ENCODE assay signal across 24 mouse cellular contexts in the genomic region with DNA sequence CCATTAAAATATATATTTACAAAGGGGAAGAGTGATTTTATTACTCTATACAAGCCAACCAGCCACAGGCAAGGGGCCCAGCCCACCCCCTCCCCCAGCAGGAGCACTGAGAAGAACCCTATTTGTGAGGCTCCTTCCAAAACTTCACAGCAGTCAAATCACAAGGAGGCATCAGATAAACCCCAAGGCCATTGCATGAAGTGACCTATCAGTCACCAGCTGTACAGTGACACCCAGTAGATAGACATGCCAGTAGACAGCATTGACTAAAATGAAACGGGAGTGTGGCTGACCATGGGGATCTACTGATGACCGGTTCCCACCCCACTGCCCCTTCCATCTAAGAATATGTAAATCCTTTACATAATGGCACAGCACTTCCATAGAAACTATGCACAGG. TPM values are rescaled to one million over a fixed set of nuclear protein-coding genes. Genes with fewer than 3 reads are reported as not detected.
DNase-seq lines count a peak whose midpoint lies in the region; ATAC-seq and TF ChIP-seq lines count a peak whose summit lies in the region.
"Had no signal": no experiment of that assay in that cellular context is flagged by ENCODE, and none has a peak within 500 bp of the region (broad histone marks: within the 10 kb centered on the region; RNA-seq: fewer than 3 reads in every experiment).

No protein-coding gene starts in this region.

- 0 out of 2 replicates have a peak overlapping the region, but pooled peaks have one; percentile 22 for H3K27ac ChIP-seq in embryonic facial prominence, embryonic 13.5 days
- no peak overlapping the region for H3K27ac ChIP-seq in embryonic facial prominence, embryonic 10.5 days (replicated peaks)
- H3K27ac ChIP-seq in liver, adult 2 months (replicated peaks; ENCODE audit: insufficient read depth, low read depth, low read length): no peak overlapping the region
- H3K27ac ChIP-seq in liver, embryonic 14.5 days: no peak overlapping the region
- H3K27ac ChIP-seq: forebrain, embryonic 13.5 days; heart, embryonic 13.5 days; hindbrain, embryonic 14.5 days; intestine, embryonic 15.5 days had no signal

- DNase-seq in embryonic facial prominence, embryonic 10.5 days (ENCODE audit: low spot score): no peak
- DNase-seq in liver, adult 2 months (ENCODE audit: extremely low read depth, low read depth, low spot score): peak; percentile 22
- no peak for DNase-seq in liver
- no peak for DNase-seq in liver, embryonic 14.5 days (ENCODE audit: low read depth in 3 of 3, low spot score in 3 of 3)
- no peak for DNase-seq in layer of hippocampus, adult 11-12 months (ENCODE audit: low spot score)
- no peak for DNase-seq in heart, postnatal 25 days (ENCODE audit: low spot score)
- DNase-seq: adrenal gland, adult 8-10 months; cerebellum, adult 2 months; cerebellum, postnatal 10 days; forebrain, postnatal 0 days; gastrocnemius, postnatal 25 days; heart, postnatal 10 days had no signal

- peaks cover 65% of the 10 kb centered on the region for H3K79me2 ChIP-seq in liver, adult 2 months (ENCODE audit: control insufficient read depth, insufficient read depth, low read length)

- H3K36me3 ChIP-seq in embryonic facial prominence, embryonic 13.5 days: no peaks in the 10 kb centered on the region
- peaks cover 25% of the 10 kb centered on the region for H3K36me3 ChIP-seq in embryonic facial prominence, embryonic 10.5 days (replicated peaks)
- H3K36me3 ChIP-seq in liver, adult 2 months (ENCODE audit: control insufficient read depth, insufficient read depth, low read length): no peaks in the 10 kb centered on the region
- H3K36me3 ChIP-seq in liver, embryonic 14.5 days (replicated peaks; ENCODE audit: control insufficient read depth, insufficient read depth, low read depth): no peaks in the 10 kb centered on the region
- H3K36me3 ChIP-seq: heart, embryonic 13.5 days; intestine, embryonic 15.5 days had no signal

- TF ChIP-seq CTCF in liver, adult 2 months (IDR thresholded peaks at IDR 0.05; ENCODE audit: low read depth, low read length): no peak
- no peak for TF ChIP-seq CTCF in liver, embryonic 14.5 days (IDR thresholded peaks at IDR 0.05; ENCODE audit: low read depth)

- 0 out of 2 replicates have a peak overlapping the region, but pooled peaks have one; percentile 40 for H3K9ac ChIP-seq in embryonic facial prominence, embryonic 13.5 days
- H3K9ac ChIP-seq in liver, adult 2 months (ENCODE audit: low read depth, low read length): no peak overlapping the region
- no peak overlapping the region for H3K9ac ChIP-seq in liver, embryonic 14.5 days (replicated peaks)
- H3K9ac ChIP-seq: forebrain, embryonic 13.5 days; forebrain, postnatal 0 days; heart, embryonic 13.5 days; hindbrain, embryonic 14.5 days; intestine, embryonic 15.5 days had no signal

- no peak for TF ChIP-seq EP300 in liver, embryonic 14.5 days (IDR thresholded peaks at IDR 0.05; ENCODE audit: low read depth)

- H3K9me3 ChIP-seq in embryonic facial prominence, embryonic 13.5 days: no peaks in the 10 kb centered on the region
- H3K9me3 ChIP-seq in embryonic facial prominence, embryonic 10.5 days: no peaks in the 10 kb centered on the region
- H3K9me3 ChIP-seq in liver, embryonic 14.5 days (ENCODE audit: control insufficient read depth, low read length): no peaks in the 10 kb centered on the region
- H3K9me3 ChIP-seq: forebrain, embryonic 13.5 days; heart, embryonic 13.5 days; intestine, embryonic 15.5 days had no signal

- ATAC-seq in embryonic facial prominence, embryonic 13.5 days (ENCODE audit: insufficient number of reproducible peaks, insufficient read depth, low FRiP score, low TSS enrichment, low read depth): no peak
- ATAC-seq in liver, embryonic 14.5 days (ENCODE audit: insufficient read depth): peak; percentile 27
- peak; percentile 54; the same call in 1 of the 2 replicates for ATAC-seq in megakaryocyte-erythroid progenitor cell, adult 5-6 weeks (replicated peaks; ENCODE audit: low FRiP score, low TSS enrichment, poor library complexity, severe bottlenecking)
- ATAC-seq: forebrain, embryonic 13.5 days; forebrain, postnatal 0 days; intestine, embryonic 15.5 days had no signal

- H3K4me1 ChIP-seq in embryonic facial prominence, embryonic 13.5 days: peaks cover 54% of the 10 kb centered on the region
- peaks cover 14% of the 10 kb centered on the region for H3K4me1 ChIP-seq in embryonic facial prominence, embryonic 10.5 days
- H3K4me1 ChIP-seq in liver, adult 2 months (ENCODE audit: control insufficient read depth, insufficient read depth, low read length): peaks cover 25% of the 10 kb centered on the region
- H3K4me1 ChIP-seq in liver, embryonic 14.5 days (replicated peaks; ENCODE audit: control insufficient read depth in 2 of 2, insufficient read depth in 2 of 2, low read length in 1 of 2): peaks cover 17 to 19% of the 10 kb centered on the region in 2 experiments

- H3K27me3 ChIP-seq in embryonic facial prominence, embryonic 13.5 days: no peaks in the 10 kb centered on the region
- no peaks in the 10 kb centered on the region for H3K27me3 ChIP-seq in embryonic facial prominence, embryonic 10.5 days (replicated peaks; ENCODE audit: low read depth, poor library complexity, severe bottlenecking)
- H3K27me3 ChIP-seq in liver, adult 2 months (ENCODE audit: control insufficient read depth, insufficient read depth, low read length): no peaks in the 10 kb centered on the region
- no peaks in the 10 kb centered on the region for H3K27me3 ChIP-seq in liver, embryonic 14.5 days (ENCODE audit: control insufficient read depth, insufficient read depth, low read length)
- H3K27me3 ChIP-seq: CH12.LX; forebrain, embryonic 13.5 days; heart, embryonic 13.5 days; intestine, embryonic 15.5 days had no signal

- 75% methylated on average over 2 of the region's 2 CpGs for WGBS in embryonic facial prominence, embryonic 13.5 days
- 84% methylated on average over 2 of the region's 2 CpGs for WGBS in embryonic facial prominence, embryonic 10.5 days
- WGBS in liver, adult 2 months: 61% methylated on average over 2 of the region's 2 CpGs
- WGBS in liver, embryonic 14.5 days (ENCODE audit: insufficient replicate concordance): 35% methylated on average over 2 of the region's 2 CpGs

- no peak for TF ChIP-seq POLR2A in liver, adult 2 months (IDR thresholded peaks at IDR 0.05; ENCODE audit: extremely low read depth, insufficient read depth, low read length)

- no peak overlapping the region for H3K4me2 ChIP-seq in embryonic facial prominence, embryonic 13.5 days
- no peak overlapping the region for H3K4me2 ChIP-seq in liver, embryonic 14.5 days (ENCODE audit: low read depth)
- H3K4me2 ChIP-seq: forebrain, embryonic 13.5 days; heart, embryonic 13.5 days; hindbrain, embryonic 14.5 days; intestine, embryonic 15.5 days had no signal

- no peak overlapping the region for H3K4me3 ChIP-seq in embryonic facial prominence, embryonic 13.5 days
- H3K4me3 ChIP-seq in embryonic facial prominence, embryonic 10.5 days: no peak overlapping the region
- no peak overlapping the region for H3K4me3 ChIP-seq in liver, adult 2 months (ENCODE audit: insufficient read depth, low read depth, low read length)
- H3K4me3 ChIP-seq in liver, embryonic 14.5 days (ENCODE audit: insufficient read depth in 1 of 2, low read depth in 2 of 2, low read length in 2 of 2): no peak overlapping the region
- H3K4me3 ChIP-seq: forebrain, embryonic 13.5 days; heart, embryonic 13.5 days; intestine, embryonic 15.5 days had no signal

- intact Hi-C loops in heart, postnatal 25 days (cut with DNase I): no loop called here

RNA-seq across cellular contexts. Expression of a gene that starts 5.6 kb away (rescaled TPM):
- polyA plus RNA-seq in embryonic facial prominence, embryonic 13.5 days (2015; fragmentation: Nextera tagmentation; extraction: Ambion mirVana): 132 and 150 TPM in 2 replicates
- polyA plus RNA-seq in embryonic facial prominence, embryonic 10.5 days (2016; fragmentation: Nextera tagmentation; extraction: Ambion mirVana): 120 and 121 TPM in 2 replicates
- 30.4 and 39.8 TPM in 2 replicates for total RNA-seq in liver, adult 2 months (2014; rRNA removed)
- 30.1 and 31.9 TPM in 2 replicates for polyA plus RNA-seq in liver, adult 2 months (2012; rRNA removed)
- 18.2 and 23.7 TPM in 2 replicates for polyA plus RNA-seq in liver, embryonic 14.5 days (2012; rRNA removed)
- polyA plus RNA-seq in liver, embryonic 14.5 days (2014; fragmentation: Nextera tagmentation; extraction: Ambion mirVana): 19.6 and 21.4 TPM in 2 replicates
- total RNA-seq in megakaryocyte-erythroid progenitor cell, adult 5-6 weeks (2014; fragmentation: Nextera tagmentation): 58.2 and 97.1 TPM in 2 replicates
- 35.4 and 36.7 TPM in 2 replicates for total RNA-seq in megakaryocyte-erythroid progenitor cell, adult 5-6 weeks (2017)
- total RNA-seq in heart, postnatal 25 days (2021): 10 to 100 TPM; 39.8 to 40.3 TPM

RNA-seq across cellular contexts. Expression of a gene that starts 22.0 kb away (rescaled TPM):
- 29.1 and 30.0 TPM in 2 replicates for polyA plus RNA-seq in embryonic facial prominence, embryonic 13.5 days (2015; fragmentation: Nextera tagmentation; extraction: Ambion mirVana)
- 42.0 and 43.5 TPM in 2 replicates for polyA plus RNA-seq in embryonic facial prominence, embryonic 10.5 days (2016; fragmentation: Nextera tagmentation; extraction: Ambion mirVana)
- total RNA-seq in liver, adult 2 months (2014; rRNA removed): 7.8 and 8.6 TPM in 2 replicates
- 6.1 and 7.8 TPM in 2 replicates for polyA plus RNA-seq in liver, adult 2 months (2012; rRNA removed)
- 6.9 and 7.5 TPM in 2 replicates for polyA plus RNA-seq in liver, embryonic 14.5 days (2012; rRNA removed)
- 17.0 and 19.3 TPM in 2 replicates for polyA plus RNA-seq in liver, embryonic 14.5 days (2014; fragmentation: Nextera tagmentation; extraction: Ambion mirVana)
- total RNA-seq in megakaryocyte-erythroid progenitor cell, adult 5-6 weeks (2014; fragmentation: Nextera tagmentation): 22.6 and 32.0 TPM in 2 replicates
- 36.1 and 52.6 TPM in 2 replicates for total RNA-seq in megakaryocyte-erythroid progenitor cell, adult 5-6 weeks (2017)
- 10 to 100 TPM; 18.7 to 20.1 TPM for total RNA-seq in heart, postnatal 25 days (2021)

RNA-seq across cellular contexts. Expression of a gene that starts 22.1 kb away (rescaled TPM):
- 0.08 and 0.19 TPM in 2 replicates for polyA plus RNA-seq in embryonic facial prominence, embryonic 13.5 days (2015; fragmentation: Nextera tagmentation; extraction: Ambion mirVana)
- polyA plus RNA-seq in embryonic facial prominence, embryonic 10.5 days (2016; fragmentation: Nextera tagmentation; extraction: Ambion mirVana): 0.11 and 0.15 TPM in 2 replicates
- total RNA-seq in liver, adult 2 months (2014; rRNA removed): not detected in 2 replicates
- polyA plus RNA-seq in liver, adult 2 months (2012; rRNA removed): not detected in 2 replicates
- 0.03 and 0.06 TPM in 2 replicates for polyA plus RNA-seq in liver, embryonic 14.5 days (2012; rRNA removed)
- 0.04 and 0.13 TPM in 2 replicates for polyA plus RNA-seq in liver, embryonic 14.5 days (2014; fragmentation: Nextera tagmentation; extraction: Ambion mirVana)
- total RNA-seq in megakaryocyte-erythroid progenitor cell, adult 5-6 weeks (2014; fragmentation: Nextera tagmentation): 0.24 TPM in 1 of 2 replicates, not detected in the other
- 0.38 TPM in 1 of 2 replicates, not detected in the other for total RNA-seq in megakaryocyte-erythroid progenitor cell, adult 5-6 weeks (2017)
- not detected for total RNA-seq in heart, postnatal 25 days (2021)
- total RNA-seq: adrenal gland, adult 8-10 months; forebrain, postnatal 0 days; gastrocnemius, adult 18-20 months; gastrocnemius, postnatal 25 days; granulocyte monocyte progenitor cell, adult 5-6 weeks; heart, adult 8-10 months; heart, postnatal 10 days; hematopoietic stem cell, adult 5-6 weeks had no signal
- polyA plus RNA-seq: embryonic facial prominence, embryonic 11.5 days had no signal

RNA-seq across cellular contexts. Expression of a gene that starts 51.5 kb away (rescaled TPM):
- polyA plus RNA-seq in embryonic facial prominence, embryonic 13.5 days (2015; fragmentation: Nextera tagmentation; extraction: Ambion mirVana): 0.07 TPM in 1 of 2 replicates, not detected in the other
- 1.9 and 2.1 TPM in 2 replicates for polyA plus RNA-seq in embryonic facial prominence, embryonic 10.5 days (2016; fragmentation: Nextera tagmentation; extraction: Ambion mirVana)
- total RNA-seq in liver, adult 2 months (2014; rRNA removed): not detected in 2 replicates
- not detected in 2 replicates for polyA plus RNA-seq in liver, adult 2 months (2012; rRNA removed)
- 0.02 TPM in 1 of 2 replicates, not detected in the other for polyA plus RNA-seq in liver, embryonic 14.5 days (2012; rRNA removed)
- polyA plus RNA-seq in liver, embryonic 14.5 days (2014; fragmentation: Nextera tagmentation; extraction: Ambion mirVana): not detected in 2 replicates
- total RNA-seq in megakaryocyte-erythroid progenitor cell, adult 5-6 weeks (2014; fragmentation: Nextera tagmentation): not detected in 2 replicates
- total RNA-seq in megakaryocyte-erythroid progenitor cell, adult 5-6 weeks (2017): 0.38 TPM in 1 of 2 replicates, not detected in the other
- not detected for total RNA-seq in heart, postnatal 25 days (2021)
- total RNA-seq: forebrain, postnatal 0 days; gastrocnemius, adult 18-20 months; gastrocnemius, postnatal 25 days; granulocyte monocyte progenitor cell, adult 5-6 weeks; heart, adult 8-10 months; heart, postnatal 10 days; hematopoietic stem cell, adult 5-6 weeks had no signal
- polyA plus RNA-seq: forebrain, embryonic 13.5 days; heart, embryonic 13.5 days; hindbrain, embryonic 14.5 days had no signal

RNA-seq across cellular contexts. Expression of a gene that starts 52.1 kb away (rescaled TPM):
- polyA plus RNA-seq in embryonic facial prominence, embryonic 13.5 days (2015; fragmentation: Nextera tagmentation; extraction: Ambion mirVana): 12.9 and 13.7 TPM in 2 replicates
- 15.7 and 17.8 TPM in 2 replicates for polyA plus RNA-seq in embryonic facial prominence, embryonic 10.5 days (2016; fragmentation: Nextera tagmentation; extraction: Ambion mirVana)
- 0.83 and 1.2 TPM in 2 replicates for total RNA-seq in liver, adult 2 months (2014; rRNA removed)
- polyA plus RNA-seq in liver, adult 2 months (2012; rRNA removed): 2.7 and 3.6 TPM in 2 replicates
- 6.6 and 6.9 TPM in 2 replicates for polyA plus RNA-seq in liver, embryonic 14.5 days (2012; rRNA removed)
- polyA plus RNA-seq in liver, embryonic 14.5 days (2014; fragmentation: Nextera tagmentation; extraction: Ambion mirVana): 4.7 and 5.2 TPM in 2 replicates
- total RNA-seq in megakaryocyte-erythroid progenitor cell, adult 5-6 weeks (2014; fragmentation: Nextera tagmentation): 23.5 and 24.6 TPM in 2 replicates
- 18.5 and 21.8 TPM in 2 replicates for total RNA-seq in megakaryocyte-erythroid progenitor cell, adult 5-6 weeks (2017)
- total RNA-seq in heart, postnatal 25 days (2021): 1 to 10 TPM; 2.9 to 4.2 TPM
